Mouse (Mus musculus): ENCODE data around the gene Mapt.
"Not testable (repeated sequence)": the region's sequence is repeated elsewhere in the genome, so short reads cannot be mapped to it uniquely, and the experiment has no call there.

Mapt gene

GRCm38 (mm10) chr11:104232141-104233061 is 1.2 kb downstream of the Mapt start:
- in situ Hi-C loops (cut with MboI), result no loop called here

DNA sequence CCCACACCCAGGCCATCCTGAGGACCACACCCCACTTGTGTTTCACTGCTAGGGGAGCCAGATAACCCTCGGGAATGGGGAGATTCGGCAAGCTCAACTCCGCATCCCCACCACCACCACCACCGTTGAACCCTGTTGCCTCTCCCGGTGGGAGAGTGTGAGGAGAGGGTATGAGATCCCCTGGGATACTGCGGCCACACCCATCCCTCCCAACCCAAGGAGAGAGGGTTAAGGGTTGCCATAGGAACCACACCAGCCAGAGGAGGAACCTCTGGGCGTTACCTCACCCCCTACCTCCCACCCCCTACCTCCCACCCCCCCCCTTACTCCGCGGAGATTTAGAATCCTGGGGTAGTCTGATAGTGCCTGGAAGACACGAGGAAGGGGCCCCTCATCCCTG is 1.9 kb downstream of the Mapt start:
- in situ Hi-C loops (cut with MboI), result no loop called here

DNA sequence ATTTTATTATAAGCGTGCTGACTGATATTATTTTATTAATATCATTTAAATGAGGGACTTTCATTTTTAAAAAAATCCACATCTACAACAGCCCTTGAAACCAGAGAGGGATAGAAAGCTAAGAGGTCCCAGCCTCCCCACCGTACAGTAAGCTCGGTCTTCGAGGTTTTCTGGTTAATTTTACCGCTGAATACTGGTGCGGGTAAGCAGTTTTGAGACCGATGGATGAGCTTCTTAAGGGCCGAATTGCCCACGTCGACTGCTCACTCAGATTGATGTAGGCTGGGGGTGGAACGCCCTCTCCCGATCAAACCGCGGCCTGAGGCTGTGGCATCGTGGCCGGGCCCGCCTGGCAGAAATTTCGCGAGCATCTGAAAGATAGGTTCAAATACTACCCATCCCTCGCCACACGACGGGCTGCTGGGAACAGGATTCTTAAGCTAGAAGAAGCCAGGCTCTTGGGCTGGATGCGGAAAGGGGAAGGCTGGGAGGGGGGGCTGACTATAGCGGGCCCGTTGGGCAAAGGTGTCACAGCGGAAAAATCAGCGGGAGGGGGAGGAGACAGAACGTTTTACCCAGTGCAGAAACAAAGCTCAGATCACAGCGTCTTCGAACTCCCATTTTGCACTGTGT is 2.5 kb downstream of the Mapt start:
- in situ Hi-C loops (cut with MboI), result no loop called here

DNA sequence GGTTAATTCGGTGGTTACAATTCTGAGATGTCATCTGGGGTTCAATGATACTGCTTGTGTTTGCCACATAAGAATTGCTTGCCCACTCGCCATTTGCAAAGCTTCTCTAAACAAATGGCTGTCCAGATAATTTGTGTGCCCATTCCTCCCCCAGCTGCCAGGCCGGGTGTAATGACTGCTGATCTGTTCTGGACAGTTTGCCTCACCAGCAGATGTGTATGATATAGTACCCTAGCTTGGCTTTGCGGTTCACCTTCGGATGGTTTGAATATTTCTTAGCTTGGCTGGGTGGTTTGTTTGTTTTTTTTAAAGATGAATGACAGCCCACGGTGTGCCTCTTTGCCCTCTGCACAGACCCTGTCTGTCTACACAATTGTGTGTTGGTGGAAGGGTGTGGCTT is 3.5 kb downstream of the Mapt start:
- in situ Hi-C loops (cut with MboI), result no loop called here

GRCm38 (mm10) chr11:104235881-104236280 is 4.7 kb downstream of the Mapt start:
- in situ Hi-C loops (cut with MboI), result no loop called here

- in situ Hi-C loops (cut with MboI), result no loop called here
Measured at GRCm38 (mm10) chr11:104237226-104237625, 6.0 kb downstream of the Mapt start.

GRCm38 (mm10) chr11:104237958-104238747 is 7.0 kb downstream of the Mapt start:
- in situ Hi-C loops (cut with MboI), result no loop called here

DNA sequence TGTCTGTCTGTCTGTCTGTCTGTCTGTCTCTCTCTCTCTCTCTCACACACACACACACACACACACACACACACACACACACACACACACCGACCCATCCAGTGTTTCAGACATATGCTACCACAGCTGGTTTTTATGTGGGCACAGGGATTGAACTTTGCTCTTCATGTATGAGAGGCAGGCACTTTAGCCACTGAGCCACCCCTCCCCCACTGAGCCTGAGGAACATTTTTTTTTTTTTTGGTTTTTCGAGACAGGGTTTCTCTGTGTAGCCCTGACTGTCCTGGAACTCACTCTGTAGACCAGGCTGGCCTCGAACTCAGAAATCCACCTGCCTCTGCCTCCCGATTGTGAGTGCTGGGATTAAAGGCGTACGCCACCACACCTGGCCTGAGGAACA is 14.3 kb downstream of the Mapt start:
- in situ Hi-C loops (cut with MboI), result not testable (repeated sequence)

GRCm38 (mm10) chr11:104246171-104246694 is 15.0 kb downstream of the Mapt start:
- in situ Hi-C loops (cut with MboI), result no loop called here

- in situ Hi-C loops (cut with MboI), result no loop called here
Measured at GRCm38 (mm10) chr11:104247141-104247717, 16.0 kb downstream of the Mapt start.

DNA sequence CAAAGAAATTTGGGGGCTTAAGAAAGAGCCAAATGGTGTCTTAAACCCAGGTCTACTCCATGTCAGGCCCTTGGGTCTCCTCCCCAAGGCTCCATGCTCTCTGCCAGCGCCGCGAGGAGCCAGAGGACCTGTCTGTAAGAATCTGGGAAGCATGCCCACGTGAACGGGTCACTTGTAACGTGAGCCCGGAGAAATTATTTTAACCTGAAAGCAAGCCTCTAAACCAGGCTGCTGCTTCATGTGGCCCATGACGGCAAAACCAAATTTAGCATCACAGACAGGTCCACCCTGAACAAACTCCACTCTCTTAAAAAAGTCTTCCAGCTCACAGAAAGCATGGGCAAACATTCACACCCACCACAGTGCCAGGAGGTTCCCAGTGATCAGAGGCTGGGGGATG is 18.2 kb downstream of the Mapt start:
- in situ Hi-C loops (cut with MboI), result no loop called here

- in situ Hi-C loops (cut with MboI), result no loop called here
Measured at GRCm38 (mm10) chr11:104251121-104251520, 19.9 kb downstream of the Mapt start.

GRCm38 (mm10) chr11:104252094-104252493 is 20.9 kb downstream of the Mapt start:
- in situ Hi-C loops (cut with MboI), result no loop called here

GRCm38 (mm10) chr11:104254408-104255039 is 23.3 kb downstream of the Mapt start:
- in situ Hi-C loops (cut with MboI), result no loop called here

GRCm38 (mm10) chr11:104256179-104256578 is 25.0 kb downstream of the Mapt start:
- in situ Hi-C loops (cut with MboI), result no loop called here

DNA sequence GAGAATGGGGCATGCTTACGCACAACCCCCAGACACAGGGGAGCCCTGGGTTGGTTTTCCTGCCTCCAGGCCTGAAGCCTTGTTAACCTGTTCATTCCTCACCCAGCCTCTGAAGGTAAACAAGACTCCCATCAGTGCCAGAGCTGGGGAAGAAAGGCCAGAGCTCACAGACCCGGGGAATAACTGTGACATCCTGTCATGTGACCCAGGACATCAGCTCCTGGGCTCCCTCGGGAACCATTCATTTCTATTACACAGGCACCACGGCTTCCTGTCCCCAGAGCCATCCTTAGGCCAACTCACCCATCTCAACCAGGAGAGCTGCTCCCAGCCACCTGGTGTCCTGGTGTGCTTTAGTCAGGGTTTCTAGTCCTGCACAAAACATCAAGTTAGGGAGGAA is 27.8 kb downstream of the Mapt start:
- in situ Hi-C loops (cut with MboI), result no loop called here

DNA sequence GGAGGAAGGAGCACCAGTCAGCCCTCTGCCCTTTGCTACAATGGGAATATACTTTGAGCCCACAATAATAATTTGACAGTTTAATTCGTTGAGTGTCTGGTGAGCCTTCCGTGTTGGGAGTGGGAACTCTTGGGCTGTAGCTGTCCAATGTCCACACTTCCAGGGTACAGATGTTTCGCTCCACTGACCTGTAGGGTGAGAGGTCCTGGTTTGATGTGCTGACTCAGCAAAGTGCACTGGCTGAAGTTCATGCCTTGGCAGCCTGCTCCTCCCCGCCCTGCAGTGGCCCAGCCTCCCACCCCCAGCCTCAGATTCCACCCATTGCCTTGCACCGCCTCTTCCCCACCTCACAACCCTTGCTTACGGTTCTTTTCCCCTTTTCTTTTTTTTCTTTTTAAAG is 33.5 kb downstream of the Mapt start:
- in situ Hi-C loops (cut with MboI), result no loop called here

GRCm38 (mm10) chr11:104265669-104266068 is 34.5 kb downstream of the Mapt start:
- in situ Hi-C loops (cut with MboI), result no loop called here

DNA sequence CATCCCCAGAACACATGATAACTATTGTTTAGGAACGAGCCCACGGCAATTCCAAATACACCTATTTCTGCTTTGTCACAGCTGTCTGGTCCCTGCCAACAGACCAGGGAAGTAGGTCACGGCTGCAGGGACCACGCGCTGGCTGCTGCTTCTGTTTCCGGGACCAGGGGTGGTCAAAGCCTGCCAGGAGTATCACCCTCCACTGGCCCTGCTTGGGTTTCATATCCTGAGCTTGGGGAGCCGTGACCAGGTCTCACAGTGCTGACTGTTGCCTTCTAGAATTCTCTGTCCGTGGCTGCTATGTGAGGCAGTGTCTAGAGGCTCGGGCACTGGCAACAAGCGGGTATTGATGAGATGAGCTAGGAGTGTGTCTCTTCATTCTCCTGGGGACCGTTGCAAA is 36.2 kb downstream of the Mapt start:
- in situ Hi-C loops (cut with MboI), result no loop called here

- in situ Hi-C loops (cut with MboI), result no loop called here
Measured at GRCm38 (mm10) chr11:104269385-104269822, 38.2 kb downstream of the Mapt start.

DNA sequence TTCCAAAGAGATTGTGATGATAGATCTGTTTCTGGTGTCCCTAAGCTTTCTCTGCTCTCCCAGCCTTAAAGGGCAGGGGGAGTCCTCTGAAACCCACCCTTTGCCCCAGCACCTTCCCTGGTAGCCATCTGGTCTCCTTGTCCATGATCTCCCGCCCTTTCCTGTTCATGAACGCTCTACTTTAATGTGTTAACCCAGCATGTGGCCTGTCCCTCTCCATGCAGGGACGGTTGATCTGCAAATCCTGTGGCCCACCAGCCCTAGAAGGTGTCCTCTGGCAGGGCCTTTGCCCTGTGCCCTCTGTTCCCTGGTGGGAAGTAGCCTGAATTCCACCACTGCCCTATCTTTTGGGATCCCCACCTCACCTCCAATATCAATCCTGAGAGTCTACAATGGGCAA is 39.3 kb downstream of the Mapt start:
- in situ Hi-C loops (cut with MboI), result no loop called here

All from mature B cell (primary cell).